Mouse (Mus musculus): ENCODE measurements around the gene Phf21b. TPM values are rescaled to one million over a fixed set of nuclear protein-coding genes. Genes with fewer than 3 reads are reported as not detected.

Gene Phf21b
- total RNA-seq, 2 experiments from 2014 or later, result 19.1 to 21.3 TPM

DNA sequence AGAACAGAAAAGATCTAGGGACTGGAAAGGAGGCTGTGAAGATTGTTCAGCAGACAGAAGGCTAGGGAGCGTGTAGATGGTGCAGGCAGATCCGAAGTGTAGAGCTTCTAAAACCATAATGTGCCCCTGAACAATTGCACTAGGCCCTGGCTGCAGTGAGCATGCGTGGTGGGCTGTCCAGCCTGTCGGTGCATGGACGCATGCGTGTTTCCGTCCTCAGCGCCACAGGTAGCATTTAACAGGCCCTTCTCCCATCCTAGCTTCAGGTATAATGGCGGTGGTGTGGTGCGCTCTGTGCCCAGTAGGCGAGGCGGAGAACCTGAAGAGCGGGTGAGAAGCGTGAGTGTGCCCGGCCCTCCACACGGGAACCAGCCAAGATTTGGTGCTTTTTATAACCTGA is 71.0 kb downstream of the Phf21b start:
- no peak for DNase-seq (ENCODE audit: low spot score in 2 of 2)

- no peak for DNase-seq (ENCODE audit: low spot score in 2 of 2)
Observed at GRCm38 (mm10) chr15:84778587-84778986, 77.3 kb downstream of the Phf21b start.

GRCm38 (mm10) chr15:84775421-84776174 is 80.3 kb downstream of the Phf21b start:
- DNase-seq (ENCODE audit: low spot score in 2 of 2), result peak in 1 of 2 experiments; percentile 32

- no peak for DNase-seq (ENCODE audit: low spot score in 2 of 2)
Observed at GRCm38 (mm10) chr15:84772191-84773111, 83.4 kb downstream of the Phf21b start.

GRCm38 (mm10) chr15:84769641-84770341 is 86.1 kb downstream of the Phf21b start:
- no peak for DNase-seq (ENCODE audit: low spot score in 2 of 2)

DNA sequence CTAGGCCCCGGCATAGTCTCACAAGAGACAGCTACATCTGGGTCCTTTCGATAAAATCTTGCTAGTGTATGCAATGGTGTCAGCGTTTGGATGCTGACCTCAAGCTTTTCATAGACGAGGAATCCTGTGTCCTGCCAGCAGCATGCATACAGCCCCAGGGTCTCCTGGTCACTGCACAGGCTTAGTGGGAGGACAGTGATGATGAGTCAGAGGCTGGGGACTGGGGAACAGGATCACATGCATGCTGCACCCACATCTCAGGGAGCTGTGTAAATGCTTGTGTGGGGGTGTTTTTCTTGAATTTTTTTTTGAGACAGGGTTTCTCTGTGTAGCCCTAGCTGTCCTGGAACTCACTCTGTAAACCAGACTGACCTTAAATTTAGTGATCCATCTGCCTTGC is 87.3 kb downstream of the Phf21b start:
- peak in 1 of 2 experiments; percentile 37 for DNase-seq (ENCODE audit: low spot score in 2 of 2)

DNA sequence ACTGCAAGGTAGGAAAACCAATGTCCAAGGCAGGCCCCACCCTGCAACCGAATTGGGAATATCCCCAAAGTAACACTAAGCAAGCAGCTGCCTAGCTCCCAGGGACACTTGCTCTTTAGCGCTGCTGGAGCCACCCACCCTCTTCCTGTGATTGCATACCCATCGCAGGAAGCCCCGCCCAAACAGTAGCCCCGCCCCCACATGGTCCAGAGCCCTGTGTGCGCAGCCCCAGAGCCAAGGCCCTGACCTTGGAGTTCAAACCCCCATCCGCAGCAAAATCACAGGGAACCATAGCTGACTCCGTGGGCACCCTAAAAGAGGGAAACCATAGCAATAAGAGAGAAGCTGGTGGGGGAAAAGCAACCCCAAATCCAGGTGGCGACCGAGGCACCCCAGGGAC is 89.2 kb downstream of the Phf21b start:
- DNase-seq (ENCODE audit: low spot score in 2 of 2), result no peak

DNA sequence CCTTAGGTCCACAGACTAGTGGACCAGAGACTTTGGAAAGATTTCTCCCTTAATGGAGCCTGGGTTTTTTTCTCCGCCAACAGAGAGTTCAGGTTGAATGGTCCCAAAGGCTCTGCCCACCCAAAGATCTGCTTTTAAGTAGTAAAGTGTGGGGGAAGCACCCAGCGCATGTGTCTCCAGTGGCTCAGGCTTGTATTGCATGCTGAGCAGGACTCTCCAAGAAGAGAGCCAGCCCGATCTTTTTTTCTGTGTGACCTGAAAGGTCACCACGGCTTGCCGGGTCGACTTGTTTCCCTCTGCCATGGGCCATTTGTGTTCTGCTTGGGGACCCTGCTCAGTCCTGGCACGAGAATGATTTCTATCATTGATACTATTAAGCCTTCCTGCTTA is 92.4 kb downstream of the Phf21b start:
- no peak for DNase-seq (ENCODE audit: low spot score in 2 of 2)

DNA sequence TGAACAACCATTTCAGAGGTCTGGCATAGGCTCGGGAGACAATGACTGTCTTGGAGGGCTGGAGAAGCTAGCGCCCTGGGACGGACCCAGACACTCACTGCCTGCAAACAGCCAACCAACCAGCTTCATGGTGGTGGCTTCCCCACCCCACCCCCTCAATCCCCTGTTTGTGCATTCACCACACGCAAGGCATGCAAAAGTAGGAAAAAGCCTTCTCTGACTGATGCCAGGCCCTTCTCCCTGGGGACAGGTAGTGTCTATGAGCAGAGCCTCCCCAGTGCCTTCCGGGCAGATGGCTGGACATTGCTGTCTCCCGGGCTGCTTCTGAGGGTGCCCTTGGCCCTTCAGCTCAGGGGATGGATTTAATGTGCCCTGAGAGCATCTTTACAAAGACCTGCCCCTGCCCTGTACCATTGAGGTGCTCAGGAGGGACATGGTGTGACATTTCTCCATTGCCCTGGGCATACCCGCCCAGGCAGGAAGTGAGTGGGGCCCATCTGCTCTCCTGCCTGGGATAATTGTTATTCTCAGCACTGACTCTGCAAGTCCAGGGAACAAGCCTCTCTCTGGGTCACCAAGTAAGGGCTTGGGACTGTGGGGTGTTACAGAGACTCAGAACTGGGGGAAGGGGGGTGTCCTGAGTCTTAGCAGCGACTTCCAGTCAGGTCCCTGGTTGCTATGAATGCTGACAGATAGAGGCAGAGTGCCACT is 93.0 kb downstream of the Phf21b start:
- DNase-seq (ENCODE audit: low spot score in 2 of 2), result no peak

DNA sequence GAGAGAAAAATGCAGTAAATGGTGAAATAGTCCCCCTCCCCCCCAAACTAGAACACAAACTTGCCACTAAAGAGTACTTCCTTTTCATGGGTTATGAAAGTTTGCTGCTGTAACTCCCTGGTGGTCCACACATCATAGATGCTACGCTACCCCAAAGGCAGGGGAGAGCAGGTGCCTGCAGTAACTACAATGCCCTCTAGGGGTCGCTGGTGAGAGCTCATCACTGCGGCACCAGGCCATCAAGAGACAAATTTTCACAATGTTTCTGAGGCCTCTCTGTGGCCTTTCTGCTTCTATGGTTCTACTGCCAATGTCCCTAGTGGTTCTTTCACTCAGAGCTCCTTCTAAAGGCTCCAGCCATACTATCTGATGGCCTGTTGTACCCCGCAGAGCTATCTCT is 97.4 kb downstream of the Phf21b start:
- DNase-seq (ENCODE audit: low spot score in 2 of 2), result peak in 1 of 2 experiments; percentile 58

GRCm38 (mm10) chr15:84756426-84756825 is 99.4 kb downstream of the Phf21b start:
- peak in 1 of 2 experiments; percentile 35 for DNase-seq (ENCODE audit: low spot score in 2 of 2)

GRCm38 (mm10) chr15:84754987-84755386 is 100.9 kb downstream of the Phf21b start:
- peak; percentile 67 to 77 for DNase-seq (ENCODE audit: low spot score in 2 of 2)

- DNase-seq (ENCODE audit: low spot score in 2 of 2), result no peak
Observed at GRCm38 (mm10) chr15:84745831-84746230, 110.0 kb downstream of the Phf21b start.

GRCm38 (mm10) chr15:84744308-84744707 is 111.5 kb downstream of the Phf21b start:
- no peak for DNase-seq (ENCODE audit: low spot score in 2 of 2)

GRCm38 (mm10) chr15:84743347-84743746 is 112.5 kb downstream of the Phf21b start:
- no peak for DNase-seq (ENCODE audit: low spot score in 2 of 2)

DNA sequence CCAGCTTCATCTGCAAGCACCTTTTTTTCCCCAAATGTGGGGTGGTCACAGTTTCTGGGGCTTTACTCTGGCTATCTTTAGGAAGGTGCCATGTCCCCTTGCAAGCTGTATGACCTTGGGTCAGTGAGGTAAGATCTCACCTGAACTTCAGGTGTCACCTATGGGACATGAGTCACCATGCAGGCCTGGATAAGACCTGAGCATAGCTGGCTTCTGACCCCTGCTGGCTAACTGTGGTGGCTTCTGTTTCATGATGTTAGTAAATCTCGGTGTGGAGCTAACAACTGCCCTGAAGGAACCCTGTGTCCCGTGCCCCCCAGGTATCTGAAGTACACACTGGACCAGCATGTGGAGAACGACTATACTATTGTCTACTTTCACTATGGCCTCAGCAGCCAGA is 114.3 kb downstream of the Phf21b start:
- DNase-seq (ENCODE audit: low spot score in 2 of 2), result no peak

- no peak for DNase-seq (ENCODE audit: low spot score in 2 of 2)
Observed at GRCm38 (mm10) chr15:84738246-84738645, 117.6 kb downstream of the Phf21b start.

DNA sequence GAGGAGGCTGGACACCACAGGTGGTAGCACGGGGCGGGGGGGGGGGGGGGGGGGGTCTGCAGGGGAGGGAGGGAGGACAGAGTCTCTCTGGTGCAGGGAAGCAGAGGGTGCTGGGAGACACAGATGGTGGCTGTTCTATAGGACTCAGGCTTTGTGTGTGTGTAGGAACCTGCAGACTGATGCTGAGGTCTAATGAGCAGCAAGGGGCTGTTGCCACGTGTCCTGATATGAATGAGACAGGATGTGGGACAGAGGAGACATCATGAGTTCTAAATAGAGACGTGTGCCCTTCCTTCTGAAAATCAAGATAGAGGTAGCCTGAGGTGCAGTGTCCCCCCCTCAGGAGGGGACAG is 118.9 kb downstream of the Phf21b start:
- DNase-seq (ENCODE audit: low spot score in 2 of 2), result no peak

DNA sequence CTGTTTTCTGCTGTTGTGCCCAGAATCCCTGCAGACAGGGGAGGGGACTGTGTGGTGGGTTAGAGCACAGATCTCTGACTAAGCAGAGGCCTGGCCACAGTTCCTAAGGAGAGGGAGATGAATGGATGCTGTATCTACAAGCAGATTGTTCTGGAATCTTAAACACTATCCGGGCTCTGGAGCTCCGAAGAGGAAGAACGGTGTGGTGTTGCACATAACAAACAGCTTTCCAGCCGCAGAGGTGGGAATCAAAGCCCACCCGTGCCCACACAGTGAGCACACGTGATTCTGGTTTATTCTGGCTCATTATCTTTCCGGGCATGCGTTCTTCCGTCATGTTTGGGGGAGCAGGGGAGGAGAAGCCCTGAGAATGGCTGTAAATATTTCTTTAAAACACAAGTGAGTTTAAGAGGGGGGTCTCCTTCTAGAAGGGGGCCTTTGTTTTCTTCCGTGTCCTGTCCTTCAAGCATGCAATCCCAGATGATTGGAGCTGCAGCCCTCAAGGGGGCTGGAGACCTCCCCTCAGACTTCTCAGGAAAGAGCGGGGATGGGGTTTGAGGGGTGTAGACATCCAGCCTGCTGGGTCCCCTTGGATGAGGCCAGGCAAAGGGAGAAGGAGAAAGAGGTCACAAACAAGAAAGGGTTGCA is 119.4 kb downstream of the Phf21b start:
- no peak for DNase-seq (ENCODE audit: low spot score in 2 of 2)

Measured in left cerebral cortex, adult 18-20 months (tissue).